Mouse (Mus musculus) kidney, postnatal 10 days (tissue): ENCODE data around the gene Pabpc4l.
A peak's percentile ranks its signal among the peaks of the same experiment; 100 is the strongest.
"Not testable (repeated sequence)": the region's sequence is repeated elsewhere in the genome, so short reads cannot be mapped to it uniquely, and the experiment has no call there.

Experiments
- DNase-seq: peaks from one replicate; pipeline ENCODE4 v3.0.0; 2021; ENCODE audit warnings: mixed read lengths

Pabpc4l gene

DNA sequence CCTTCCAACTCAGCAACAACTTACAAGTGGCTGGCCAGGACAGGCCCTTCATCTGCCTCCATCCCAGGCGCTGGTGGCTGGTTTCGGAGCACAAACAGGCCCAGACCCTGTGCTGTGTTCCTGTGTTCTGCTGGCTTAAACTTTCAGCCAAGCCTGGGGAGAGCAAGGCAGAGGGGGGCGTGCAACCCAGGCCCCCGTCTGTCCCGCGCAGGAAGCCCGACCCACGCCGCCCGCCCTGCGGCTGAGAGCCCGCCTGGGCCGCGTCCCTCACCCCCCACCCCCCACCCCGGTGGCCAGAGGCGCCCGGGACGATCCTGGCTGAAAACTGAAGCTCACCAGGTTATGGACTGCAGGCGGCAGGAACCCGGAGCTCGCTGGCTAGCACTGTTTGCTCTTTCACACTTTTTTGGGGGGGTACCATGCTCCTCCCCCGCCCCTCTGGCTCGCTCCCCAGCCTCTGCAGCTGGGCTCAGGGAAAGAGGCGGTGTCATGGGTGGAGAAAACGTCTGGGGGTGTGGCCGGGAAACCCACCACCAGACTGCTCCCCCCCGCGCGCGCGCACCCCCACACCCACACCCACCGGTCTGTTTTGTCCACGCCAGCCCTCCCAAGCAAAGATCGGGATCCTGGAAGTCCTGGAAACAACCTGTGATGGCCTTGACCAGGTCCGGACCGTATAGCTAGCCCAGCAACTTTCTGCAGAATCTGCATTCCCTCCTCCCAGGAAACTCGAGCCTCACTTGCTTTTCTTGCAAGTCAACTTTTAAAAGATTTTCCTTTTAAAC is at the start of gene Pabpc4l:
Gene Pabpc4l (minus strand): TSS at position 739 of the 785 bp plus-strand sequence.
- DNase-seq: peak; percentile 78

DNA sequence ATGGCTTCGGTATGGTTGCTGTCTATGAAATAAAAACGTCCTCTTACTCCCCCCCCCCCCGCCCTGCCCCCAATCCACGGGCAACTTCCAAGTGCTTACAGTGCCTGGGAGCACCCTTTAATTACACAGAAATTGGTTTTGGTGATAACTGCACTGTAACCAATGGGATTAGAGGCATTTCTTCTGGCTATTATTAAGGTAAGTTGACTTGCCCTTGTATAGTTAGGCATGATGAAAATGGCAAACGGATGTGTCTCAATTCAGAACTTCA is 42.9 kb upstream of the Pabpc4l start:
- DNase-seq: no peak

DNA sequence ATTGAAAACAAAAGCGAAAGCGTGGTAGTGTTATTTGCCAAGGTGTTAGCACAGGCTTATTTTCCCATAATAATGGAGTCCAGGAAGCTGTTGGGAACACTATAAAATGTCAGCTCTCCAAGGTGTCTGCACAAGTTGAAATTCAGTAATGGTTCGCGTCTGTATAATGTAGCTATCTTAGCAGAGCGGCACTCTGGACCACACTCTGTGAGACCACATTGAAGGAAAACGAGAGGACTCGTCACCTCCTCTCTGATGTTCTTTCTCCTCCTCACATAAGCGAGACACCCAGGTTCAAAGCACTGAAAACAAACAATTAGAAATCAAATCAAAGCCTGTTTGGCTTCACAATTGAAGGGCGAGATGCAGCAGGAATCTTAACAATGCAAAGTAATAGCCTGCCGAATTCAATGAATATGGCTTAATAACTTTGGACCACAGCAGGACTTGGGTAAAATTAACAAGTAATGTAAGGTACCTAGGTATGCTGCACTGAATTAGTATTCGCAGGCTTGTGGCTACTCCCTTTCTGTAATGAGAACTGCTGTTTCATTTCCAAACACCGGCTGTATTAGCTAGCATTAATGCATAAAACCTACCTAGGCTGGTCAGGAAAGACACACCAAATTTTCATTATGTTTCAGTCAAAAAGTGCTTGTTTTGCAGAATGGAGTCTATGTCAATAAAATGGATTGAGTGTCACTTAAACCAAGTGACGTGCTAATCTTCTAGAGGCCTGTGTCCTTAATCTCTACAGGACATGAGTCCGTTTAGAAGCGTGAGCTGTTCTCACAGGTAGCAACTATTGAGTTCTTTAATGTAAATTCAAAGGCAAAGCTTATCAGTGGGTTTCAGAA is 42.3 kb upstream of the Pabpc4l start:
- no peak for DNase-seq

- DNase-seq: not testable (repeated sequence)
These were observed 38.1 kb upstream of the Pabpc4l start for GRCm38 (mm10) chr3:46486091-46486490.

DNA sequence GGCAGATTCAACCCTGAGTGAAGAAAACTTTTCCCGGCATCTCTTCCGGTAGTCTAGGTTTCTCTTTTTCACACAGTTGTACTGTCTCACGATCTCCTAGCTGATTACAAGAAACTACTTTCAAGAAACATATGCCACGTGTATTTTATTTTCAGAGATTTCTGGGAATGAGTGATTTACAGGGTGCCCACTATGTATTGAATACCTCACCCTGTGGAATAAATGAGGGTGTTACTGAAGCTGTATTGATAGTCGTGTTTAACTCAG is 180 bp upstream of the Pabpc4l start:
- DNase-seq: no peak

GRCm38 (mm10) chr3:46431416-46431815 is 16.6 kb downstream of the Pabpc4l start:
- DNase-seq: no peak
